Mouse (Mus musculus) hindbrain, embryonic 11.5 days (tissue): Measurements from ENCODE around the gene Hes3. TPM values are rescaled to one million over a fixed set of nuclear protein-coding genes. Genes with fewer than 3 reads are reported as not detected.

Experiments
- ATAC-seq: fragments of 200-750 bp; cut with Nextera tagmentation; 2 replicates; pipeline ENCODE4 v1.8.0; 2017; ENCODE audit warnings: mild to moderate bottlenecking, moderate TSS enrichment, moderate library complexity; ENCODE audit not compliant: low FRiP score
- DNase-seq: peaks from one replicate; pipeline ENCODE4 v3.0.0-alpha.2; 2015; ENCODE audit warnings: low spot score
- H3K27ac ChIP-seq: fragments of 300-500 bp; sonication (generic); 2 replicates; pipeline ENCODE4 v1.5.1; 2014; ENCODE audit warnings: mild to moderate bottlenecking, low read depth, low read length
- H3K27me3 ChIP-seq: fragments of 300-500 bp; sonication (generic); 2 replicates; pipeline ENCODE4 v1.6.1; 2014; ENCODE audit warnings: mild to moderate bottlenecking, low read length, moderate library complexity, mixed read lengths; ENCODE audit not compliant: control insufficient read depth, insufficient read depth
- H3K36me3 ChIP-seq: fragments of 300-500 bp; sonication (generic); 2 replicates; pipeline ENCODE4 v1.6.1; 2014; ENCODE audit warnings: mild to moderate bottlenecking, low read length, moderate library complexity, mixed read lengths; ENCODE audit not compliant: control insufficient read depth, insufficient read depth
- H3K4me1 ChIP-seq: fragments of 300-500 bp; sonication (generic); replicated peaks from 2 replicates; pipeline ENCODE4 v1.6.1; 2014; ENCODE audit warnings: low read length, mixed read lengths; ENCODE audit not compliant: control insufficient read depth, insufficient read depth
- H3K4me2 ChIP-seq: fragments of 300-500 bp; sonication (generic); replicated peaks from 2 replicates; pipeline ENCODE4 v1.6.1; 2014; ENCODE audit warnings: mild to moderate bottlenecking, low read depth, low read length
- H3K4me3 ChIP-seq: fragments of 300-500 bp; sonication (generic); 2 replicates; pipeline ENCODE4 v1.5.1; 2014; ENCODE audit warnings: low read depth, low read length
- H3K9ac ChIP-seq: fragments of 300-500 bp; sonication (generic); 2 replicates; pipeline ENCODE4 v1.6.1; 2014; ENCODE audit warnings: low read depth, low read length
- H3K9me3 ChIP-seq: fragments of 300-500 bp; sonication (generic); 2 replicates; pipeline ENCODE4 v1.6.1; 2016; ENCODE audit warnings: low read length; ENCODE audit not compliant: control insufficient read depth
- WGBS: fragments of 180-500 bp; shearing (Covaris S2); extraction: QIAGEN DNeasy Blood & Tissue Kit; methylation state at CpG from one replicate; pipeline ENCODE4 v1.1.7; 2014; 5-methylcytosine and 5-hydroxymethylcytosine counted together
- polyA plus RNA-seq: library from polyadenylated mRNA; unstranded; fragments of >200 nt; fragmentation: Nextera tagmentation; extraction: Ambion mirVana; gene quantifications from 2 replicates; pipeline ENCODE4 v1.2.1, GENCODE M21; 2014

Gene Hes3
- polyA plus RNA-seq, 1 experiment from 2014 or later, result 3.5 TPM

- Histone ChIP-seq H3K27me3 (no peaks in the 10 kb centered on the region), H3K27ac (no peak overlapping the region), H3K9me3 (no peaks in the 10 kb centered on the region), H3K36me3 (peaks cover 5% of the 10 kb centered on the region), H3K4me1 (peaks cover 4% of the 10 kb centered on the region), H3K9ac (peak overlapping the region; percentile 96), H3K4me3 (peak overlapping the region; percentile 100), H3K4me2 (peak overlapping the region; percentile 77)
- ATAC-seq (no peak), DNase-seq (no peak)
- 2% methylated on average over 11 of the region's 11 CpGs for WGBS
Observed at GRCm38 (mm10) chr4:152326543-152326942, 35.1 kb upstream of the Hes3 start.

- ATAC-seq (peak; percentile 95), DNase-seq (peak; percentile 93)
- H3K9ac ChIP-seq, result peak within 1 kb of the TSS; percentile 96
- H3K36me3 ChIP-seq, result no peaks in the 10 kb centered on the region; the same call in 1 of the 2 replicates
- peaks cover 4% of the 10 kb centered on the region for H3K4me1 ChIP-seq
- H3K4me3 ChIP-seq, result peak within 1 kb of the TSS; percentile 100
- H3K4me2 ChIP-seq, result peak within 1 kb of the TSS; percentile 77
- no peaks in the 10 kb centered on the region for H3K9me3 ChIP-seq
- H3K27ac ChIP-seq, result peak within 1 kb of the TSS; percentile 54; the same call in 1 of the 2 replicates
- under 1% methylated on average over 68 of the region's 70 CpGs for WGBS
- H3K27me3 ChIP-seq, result no peaks in the 10 kb centered on the region
Observed at GRCm38 (mm10) chr4:152325574-152326411, 34.3 kb upstream of the Hes3 start, which contains the start of gene Rpl22. Gene Rpl22 (plus strand): TSS chr4:152325742.

GRCm38 (mm10) chr4:152324641-152325562 lies 33.4 kb upstream of the Hes3 start:
- WGBS, result 50% methylated on average over 16 of the region's 16 CpGs

GRCm38 (mm10) chr4:152321464-152321863 lies 30.0 kb upstream of the Hes3 start:
- no peaks in the 10 kb centered on the region for H3K9me3 ChIP-seq
- WGBS, result 64% methylated on average over 5 of the region's 5 CpGs
- no peak overlapping the region for H3K4me3 ChIP-seq
- H3K36me3 ChIP-seq, result no peaks in the 10 kb centered on the region
- H3K4me1 ChIP-seq, result peaks cover 3% of the 10 kb centered on the region; the same call in 1 of the 2 replicates
- no peak overlapping the region for H3K27ac ChIP-seq
- H3K27me3 ChIP-seq, result peaks cover 22% of the 10 kb centered on the region
- no peak for DNase-seq
- no peak overlapping the region for H3K4me2 ChIP-seq
- no peak overlapping the region for H3K9ac ChIP-seq
- no peak for ATAC-seq

More at GRCm38 (mm10) chr4:152324641-152325562, 33.4 kb upstream of the Hes3 start:
- DNase-seq (no peak), ATAC-seq (peak; percentile 46)
- H3K36me3 ChIP-seq, result no peaks in the 10 kb centered on the region; the same call in 1 of the 2 replicates
- H3K4me2 ChIP-seq, result no peak overlapping the region
- H3K9me3 ChIP-seq, result no peaks in the 10 kb centered on the region
- H3K4me3 ChIP-seq, result peak overlapping the region; percentile 100
- H3K9ac ChIP-seq, result no peak overlapping the region
- no peak overlapping the region for H3K27ac ChIP-seq
- no peaks in the 10 kb centered on the region for H3K27me3 ChIP-seq
- H3K4me1 ChIP-seq, result peaks cover 4% of the 10 kb centered on the region

GRCm38 (mm10) chr4:152318517-152319234 lies 27.2 kb upstream of the Hes3 start, which contains the start of gene Rnf207:
Gene Rnf207 (minus strand): TSS chr4:152318993.
- Histone ChIP-seq H3K4me2 (peak within 1 kb of the TSS; percentile 25), H3K27ac (no peak within 1 kb of the TSS), H3K27me3 (peaks cover 50% of the 10 kb centered on the region), H3K9ac (peak within 1 kb of the TSS; percentile 37; the same call in 1 of the 2 replicates), H3K36me3 (no peaks in the 10 kb centered on the region), H3K4me1 (peaks cover 5% of the 10 kb centered on the region), H3K9me3 (no peaks in the 10 kb centered on the region), H3K4me3 (no peak within 1 kb of the TSS)
- DNase-seq, result peak; percentile 73
- 4% methylated on average over 26 of the region's 26 CpGs for WGBS
- peak; percentile 35; the same call in 1 of the 2 replicates for ATAC-seq

- no peak for DNase-seq
Observed at GRCm38 (mm10) chr4:152317631-152318033, 26.2 kb upstream of the Hes3 start.

GRCm38 (mm10) chr4:152315498-152316213 lies 24.2 kb upstream of the Hes3 start:
- DNase-seq (peak; percentile 44), ATAC-seq (no peak)
- no peak overlapping the region for H3K27ac ChIP-seq
- no peak overlapping the region for H3K9ac ChIP-seq
- H3K36me3 ChIP-seq, result no peaks in the 10 kb centered on the region
- peak overlapping the region; percentile 15 for H3K4me3 ChIP-seq
- peaks cover 81% of the 10 kb centered on the region for H3K27me3 ChIP-seq
- H3K9me3 ChIP-seq, result no peaks in the 10 kb centered on the region
- H3K4me2 ChIP-seq, result peak overlapping the region; percentile 19
- H3K4me1 ChIP-seq, result peaks cover 9% of the 10 kb centered on the region
- 1% methylated on average over 43 of the region's 43 CpGs for WGBS

More at GRCm38 (mm10) chr4:152317631-152318033, 26.2 kb upstream of the Hes3 start:
- H3K9me3 ChIP-seq, result no peaks in the 10 kb centered on the region
- H3K36me3 ChIP-seq, result no peaks in the 10 kb centered on the region
- H3K4me2 ChIP-seq, result no peak overlapping the region
- no peak for ATAC-seq
- WGBS, result 87% methylated on average over 6 of the region's 6 CpGs
- H3K4me3 ChIP-seq, result no peak overlapping the region
- H3K9ac ChIP-seq, result no peak overlapping the region
- no peak overlapping the region for H3K27ac ChIP-seq
- peaks cover 9% of the 10 kb centered on the region for H3K4me1 ChIP-seq
- H3K27me3 ChIP-seq, result peaks cover 61% of the 10 kb centered on the region
